Mouse (Mus musculus) erythroblast, embryonic 14.5 days (primary cell): ENCODE measurements around the gene Sst.

ENCODE experiments used
- GATA1 ChIP-seq: IDR thresholded peaks from 2 replicates; pipeline ENCODE4 v1.6.1; 2012; ENCODE audit warnings: low read length, inconsistent platforms, mixed read lengths
- TAL1 ChIP-seq: IDR thresholded peaks from 3 replicates; pipeline ENCODE4 v1.6.1; 2012; ENCODE audit warnings: low read length, inconsistent platforms, mixed read lengths

DNA sequence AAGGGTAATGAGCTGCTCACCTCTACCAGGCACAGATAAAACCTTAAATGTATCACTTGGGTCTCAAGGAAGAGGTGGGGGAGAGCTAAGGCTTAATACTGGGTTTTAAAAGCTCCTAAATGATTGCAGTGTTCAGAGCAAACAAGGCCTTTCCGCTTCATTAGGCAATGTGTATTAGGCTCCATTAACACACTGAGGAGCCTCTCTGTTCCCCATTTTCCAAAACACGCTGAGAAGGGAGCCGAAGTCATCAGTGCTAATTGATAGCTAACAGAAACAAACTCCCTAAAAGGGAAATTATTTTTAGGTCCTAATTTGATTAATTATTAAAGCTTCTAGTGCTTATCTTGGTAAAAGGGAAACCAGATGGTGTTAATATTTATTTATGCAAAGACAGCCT, 48.1 kb downstream of the Sst start:
- no peak for TF ChIP-seq GATA1
- TF ChIP-seq TAL1 = no peak
